Mouse (Mus musculus): Measurements from ENCODE around the gene Gm17469. TPM values are rescaled to one million over a fixed set of nuclear protein-coding genes. Genes with fewer than 3 reads are reported as not detected.
"Not testable (repeated sequence)": the region's sequence is repeated elsewhere in the genome, so short reads cannot be mapped to it uniquely, and the experiment has no call there.

The Gm17469 gene
- not detected in 2 replicates for total RNA-seq (2017)

- not testable (repeated sequence) for ATAC-seq (replicated peaks in 1 of 2; ENCODE audit: insufficient read depth in 1 of 2, low FRiP score in 2 of 2, low TSS enrichment in 1 of 2, low read depth in 1 of 2, poor library complexity in 2 of 2, severe bottlenecking in 2 of 2)
Measured at GRCm38 (mm10) chrX:124629593-124629992, at the start of gene Gm17469. TSS of gene Gm17469 (plus strand) at chrX:124629893.

Other genes with a start within 250 kb of the Gm17469 start
- not detected in 2 replicates for gene Gm17584, start 129.3 kb upstream of the Gm17469 start, total RNA-seq (2017)

Measured in hematopoietic stem cell, adult 5-6 weeks (primary cell).